8 mouse cellular contexts compared by ENCODE assay signal in genomic region chr2:168929691-168930090, GRCm38 (mm10). TPM values are rescaled to one million over a fixed set of nuclear protein-coding genes. Genes with fewer than 3 reads are reported as not detected.
DNase-seq lines count a peak whose midpoint lies in the region; ATAC-seq and TF ChIP-seq lines count a peak whose summit lies in the region.
"Had no signal": no experiment of that assay in that cellular context is flagged by ENCODE, and none has a peak within 500 bp of the region (broad histone marks: within the 10 kb centered on the region; RNA-seq: fewer than 3 reads in every experiment).

No protein-coding gene starts in this region.

- TF ChIP-seq EP300 in liver, postnatal 0 days (IDR thresholded peaks at IDR 0.05; ENCODE audit: low read depth): no peak

- H3K27ac ChIP-seq in kidney, postnatal 0 days: no peak overlapping the region
- H3K27ac ChIP-seq in liver, postnatal 0 days (ENCODE audit: low read depth): no peak overlapping the region
- H3K27ac ChIP-seq in small intestine, adult 2 months (ENCODE audit: insufficient read depth, low read depth, low read length): no peak overlapping the region
- H3K27ac ChIP-seq: limb, embryonic 15.5 days had no signal

- no peak for TF ChIP-seq POLR2A in small intestine, adult 2 months (IDR thresholded peaks at IDR 0.05; ENCODE audit: low read depth, low read length)

- DNase-seq in ovary, postnatal 36 days (ENCODE audit: low spot score): peak; percentile 60
- DNase-seq in ovary, postnatal 10 days (ENCODE audit: low spot score): no peak
- peak; percentile 66 for DNase-seq in adrenal gland, adult 2 months
- DNase-seq in embryo, embryonic 10.5 days (ENCODE audit: low spot score): peak; percentile 82
- peak; percentile 59 for DNase-seq in kidney, postnatal 0 days (ENCODE audit: low spot score)
- DNase-seq in liver, postnatal 0 days: peak; percentile 73

- H3K4me3 ChIP-seq in kidney, postnatal 0 days (replicated peaks; ENCODE audit: low read depth, low read length): no peak overlapping the region
- H3K4me3 ChIP-seq in liver, postnatal 0 days (ENCODE audit: low read depth, low read length): no peak overlapping the region
- no peak overlapping the region for H3K4me3 ChIP-seq in small intestine, adult 2 months (ENCODE audit: low read depth, low read length)
- H3K4me3 ChIP-seq: limb, embryonic 15.5 days had no signal

- peaks cover 38% of the 10 kb centered on the region for H3K36me3 ChIP-seq in kidney, postnatal 0 days (ENCODE audit: insufficient read depth, low read length)
- H3K36me3 ChIP-seq in liver, postnatal 0 days (replicated peaks; ENCODE audit: insufficient read depth, low read length): peaks cover 35% of the 10 kb centered on the region
- peaks cover 43% of the 10 kb centered on the region for H3K36me3 ChIP-seq in small intestine, adult 2 months (ENCODE audit: control insufficient read depth, insufficient read depth, low read length)

- H3K4me2 ChIP-seq in kidney, postnatal 0 days (ENCODE audit: low read length): no peak overlapping the region
- H3K4me2 ChIP-seq in liver, postnatal 0 days (ENCODE audit: low read depth, low read length): no peak overlapping the region
- H3K4me2 ChIP-seq: limb, embryonic 15.5 days had no signal

- H3K27me3 ChIP-seq in kidney, postnatal 0 days (ENCODE audit: insufficient read depth, low read length): no peaks in the 10 kb centered on the region
- H3K27me3 ChIP-seq in liver, postnatal 0 days (ENCODE audit: insufficient read depth, low read length): no peaks in the 10 kb centered on the region
- H3K27me3 ChIP-seq in small intestine, adult 2 months (ENCODE audit: control insufficient read depth, insufficient read depth, low read length): no peaks in the 10 kb centered on the region
- H3K27me3 ChIP-seq: limb, embryonic 15.5 days had no signal

- peak; percentile 77 for TF ChIP-seq CTCF in kidney, postnatal 0 days (IDR thresholded peaks at IDR 0.05; ENCODE audit: low read depth)
- peak; percentile 74 for TF ChIP-seq CTCF in liver, postnatal 0 days (IDR thresholded peaks at IDR 0.05; ENCODE audit: low read depth)
- TF ChIP-seq CTCF in small intestine, adult 2 months (IDR thresholded peaks at IDR 0.05; ENCODE audit: extremely low read depth, insufficient read length, insufficient replicate concordance, low read depth, low read length): peak; percentile 71; the same call in 1 of the 2 replicates

- H3K4me1 ChIP-seq in kidney, postnatal 0 days (replicated peaks; ENCODE audit: insufficient read depth, low read length): no peaks in the 10 kb centered on the region
- H3K4me1 ChIP-seq in liver, postnatal 0 days (ENCODE audit: insufficient read depth): no peaks in the 10 kb centered on the region
- H3K4me1 ChIP-seq in small intestine, adult 2 months (ENCODE audit: control insufficient read depth, insufficient read depth, insufficient read length, low read length): no peaks in the 10 kb centered on the region

- no peak overlapping the region for H3K9ac ChIP-seq in kidney, postnatal 0 days (ENCODE audit: low read depth, low read length)
- no peak overlapping the region for H3K9ac ChIP-seq in liver, postnatal 0 days (replicated peaks)
- H3K9ac ChIP-seq: limb, embryonic 15.5 days had no signal

- H3K9me3 ChIP-seq in kidney, postnatal 0 days (replicated peaks; ENCODE audit: low read length): no peaks in the 10 kb centered on the region
- no peaks in the 10 kb centered on the region for H3K9me3 ChIP-seq in liver, postnatal 0 days (ENCODE audit: low read length)
- H3K9me3 ChIP-seq: limb, embryonic 15.5 days had no signal

- ATAC-seq in kidney, postnatal 0 days (replicated peaks; ENCODE audit: low FRiP score, low read depth): no peak
- no peak for ATAC-seq in liver, postnatal 0 days

- WGBS in kidney, postnatal 0 days: 24% methylated on average over 10 of the region's 10 CpGs
- WGBS in liver, postnatal 0 days (ENCODE audit: insufficient replicate concordance): 23% methylated on average over 10 of the region's 10 CpGs
- WGBS in small intestine, adult 2 months: 20% methylated on average over 10 of the region's 10 CpGs

RNA-seq across cellular contexts. Expression of gene Zfp64, which starts 25.7 kb away (rescaled TPM):
- total RNA-seq in adrenal gland, adult 2 months (2021): 10 to 100 TPM; 17.5 TPM
- polyA plus RNA-seq in adrenal gland, adult 2 months (2012; rRNA removed): 31.6 and 37.4 TPM in 2 replicates
- polyA plus RNA-seq in kidney, postnatal 0 days (2015; fragmentation: Nextera tagmentation; extraction: Ambion mirVana): 20.4 and 22.0 TPM in 2 replicates
- polyA plus RNA-seq in liver, postnatal 0 days (2015; fragmentation: Nextera tagmentation; extraction: Ambion mirVana): 7.1 and 7.2 TPM in 2 replicates
- 16.2 and 24.1 TPM in 2 replicates for polyA plus RNA-seq in small intestine, adult 2 months (2012; rRNA removed)
